Mouse (Mus musculus): ENCODE data around the gene Lcp1. TPM values are rescaled to one million over a fixed set of nuclear protein-coding genes. Genes with fewer than 3 reads are reported as not detected.

Lcp1 gene
- polyA plus RNA-seq, 1 experiment from 2014 or later, result 40.9 TPM

GRCm38 (mm10) chr14:75206307-75206706 is 75.4 kb downstream of the Lcp1 start:
- 82% methylated on average over 4 of the region's 4 CpGs for WGBS (ENCODE audit: insufficient replicate concordance)
- Histone ChIP-seq H3K27me3 (no peaks in the 10 kb centered on the region), H3K36me3 (replicated peaks) (peaks cover 3% of the 10 kb centered on the region), H3K4me2 (no peak overlapping the region), H3K9me3 (replicated peaks) (no peaks in the 10 kb centered on the region), H3K9ac (no peak overlapping the region), H3K4me1 (replicated peaks) (no peaks in the 10 kb centered on the region), H3K4me3 (replicated peaks) (no peak overlapping the region), H3K27ac (replicated peaks) (no peak overlapping the region)
- ATAC-seq (ENCODE audit: insufficient read depth), result no peak

GRCm38 (mm10) chr14:75208572-75209151 is 77.8 kb downstream of the Lcp1 start:
- Histone ChIP-seq H3K36me3 (replicated peaks) (no peaks in the 10 kb centered on the region; the same call in 1 of the 2 replicates), H3K9ac (no peak overlapping the region), H3K27ac (replicated peaks) (no peak overlapping the region), H3K4me2 (no peak overlapping the region), H3K9me3 (replicated peaks) (no peaks in the 10 kb centered on the region), H3K4me3 (replicated peaks) (no peak overlapping the region), H3K4me1 (replicated peaks) (no peaks in the 10 kb centered on the region), H3K27me3 (no peaks in the 10 kb centered on the region)
- WGBS (ENCODE audit: insufficient replicate concordance), result 69% methylated on average over 6 of the region's 6 CpGs
- no peak for ATAC-seq (ENCODE audit: insufficient read depth)

- Histone ChIP-seq H3K4me3 (replicated peaks) (no peak overlapping the region), H3K4me2 (no peak overlapping the region), H3K36me3 (replicated peaks) (no peaks in the 10 kb centered on the region; the same call in 1 of the 2 replicates), H3K27ac (replicated peaks) (no peak overlapping the region), H3K9me3 (replicated peaks) (no peaks in the 10 kb centered on the region), H3K9ac (no peak overlapping the region), H3K4me1 (replicated peaks) (no peaks in the 10 kb centered on the region), H3K27me3 (no peaks in the 10 kb centered on the region)
- WGBS (ENCODE audit: insufficient replicate concordance), result 83% methylated on average over 11 of the region's 11 CpGs
- ATAC-seq (ENCODE audit: insufficient read depth), result no peak
Observed at GRCm38 (mm10) chr14:75213752-75214151, 82.9 kb downstream of the Lcp1 start.

GRCm38 (mm10) chr14:75218843-75219242 is 87.9 kb downstream of the Lcp1 start:
- Histone ChIP-seq H3K4me3 (replicated peaks) (no peak overlapping the region), H3K27ac (replicated peaks) (no peak overlapping the region), H3K9ac (no peak overlapping the region), H3K4me1 (replicated peaks) (peaks cover 6% of the 10 kb centered on the region; the same call in 1 of the 2 replicates), H3K36me3 (replicated peaks) (no peaks in the 10 kb centered on the region), H3K4me2 (no peak overlapping the region), H3K9me3 (replicated peaks) (no peaks in the 10 kb centered on the region), H3K27me3 (no peaks in the 10 kb centered on the region)
- WGBS (ENCODE audit: insufficient replicate concordance), result 66% methylated on average over 2 of the region's 2 CpGs
- ATAC-seq (ENCODE audit: insufficient read depth), result no peak

- Histone ChIP-seq H3K4me2 (no peak overlapping the region), H3K4me3 (replicated peaks) (no peak overlapping the region), H3K27me3 (no peaks in the 10 kb centered on the region), H3K9me3 (replicated peaks) (no peaks in the 10 kb centered on the region), H3K4me1 (replicated peaks) (peaks cover 6% of the 10 kb centered on the region; the same call in 1 of the 2 replicates), H3K36me3 (replicated peaks) (no peaks in the 10 kb centered on the region), H3K27ac (replicated peaks) (no peak overlapping the region), H3K9ac (no peak overlapping the region)
- 50% methylated on average over 5 of the region's 5 CpGs for WGBS (ENCODE audit: insufficient replicate concordance)
- no peak for ATAC-seq (ENCODE audit: insufficient read depth)
Observed at GRCm38 (mm10) chr14:75219250-75219913, 88.5 kb downstream of the Lcp1 start.

GRCm38 (mm10) chr14:75222386-75222785 is 91.5 kb downstream of the Lcp1 start:
- no peak overlapping the region for H3K27ac ChIP-seq (replicated peaks)
- WGBS (ENCODE audit: insufficient replicate concordance), result 64% methylated on average over 6 of the region's 6 CpGs
- no peaks in the 10 kb centered on the region for H3K36me3 ChIP-seq (replicated peaks)
- no peak overlapping the region for H3K4me3 ChIP-seq (replicated peaks)
- no peak for ATAC-seq (ENCODE audit: insufficient read depth)
- no peaks in the 10 kb centered on the region for H3K27me3 ChIP-seq
- no peaks in the 10 kb centered on the region for H3K9me3 ChIP-seq (replicated peaks)
- peaks cover 6% of the 10 kb centered on the region; the same call in 1 of the 2 replicates for H3K4me1 ChIP-seq (replicated peaks)
- H3K9ac ChIP-seq, result no peak overlapping the region
- no peak overlapping the region for H3K4me2 ChIP-seq

- no peak overlapping the region for H3K27ac ChIP-seq (replicated peaks)
- H3K4me3 ChIP-seq (replicated peaks), result no peak overlapping the region
- no peak overlapping the region for H3K4me2 ChIP-seq
- H3K4me1 ChIP-seq (replicated peaks), result no peaks in the 10 kb centered on the region
- WGBS (ENCODE audit: insufficient replicate concordance), result 27% methylated on average over 6 of the region's 6 CpGs
- no peaks in the 10 kb centered on the region for H3K9me3 ChIP-seq (replicated peaks)
- H3K9ac ChIP-seq, result no peak overlapping the region
- ATAC-seq (ENCODE audit: insufficient read depth), result no peak
- H3K36me3 ChIP-seq (replicated peaks), result no peaks in the 10 kb centered on the region
- H3K27me3 ChIP-seq, result no peaks in the 10 kb centered on the region
Observed at GRCm38 (mm10) chr14:75227453-75228084, 96.7 kb downstream of the Lcp1 start.

- Histone ChIP-seq H3K4me1 (replicated peaks) (0 out of 2 replicates have a peak, but pooled peaks cover 4% of the 10 kb centered on the region), H3K27ac (replicated peaks) (no peak overlapping the region), H3K9ac (no peak overlapping the region), H3K27me3 (no peaks in the 10 kb centered on the region), H3K4me2 (no peak overlapping the region), H3K36me3 (replicated peaks) (no peaks in the 10 kb centered on the region), H3K4me3 (replicated peaks) (no peak overlapping the region), H3K9me3 (replicated peaks) (no peaks in the 10 kb centered on the region)
- 45% methylated on average over 2 of the region's 2 CpGs for WGBS (ENCODE audit: insufficient replicate concordance)
- ATAC-seq (ENCODE audit: insufficient read depth), result no peak
Observed at GRCm38 (mm10) chr14:75229834-75230233, 98.9 kb downstream of the Lcp1 start.

GRCm38 (mm10) chr14:75233070-75233469 is 102.2 kb downstream of the Lcp1 start:
- Histone ChIP-seq H3K9me3 (replicated peaks) (no peaks in the 10 kb centered on the region), H3K9ac (no peak overlapping the region), H3K4me1 (replicated peaks) (0 out of 2 replicates have a peak, but pooled peaks cover 9% of the 10 kb centered on the region), H3K36me3 (replicated peaks) (no peaks in the 10 kb centered on the region), H3K4me2 (no peak overlapping the region), H3K27me3 (no peaks in the 10 kb centered on the region), H3K27ac (replicated peaks) (peak overlapping the region; percentile 43; the same call in 1 of the 2 replicates), H3K4me3 (replicated peaks) (no peak overlapping the region)
- ATAC-seq (ENCODE audit: insufficient read depth), result peak; percentile 85
- 62% methylated on average over 5 of the region's 5 CpGs for WGBS (ENCODE audit: insufficient replicate concordance)

GRCm38 (mm10) chr14:75235552-75235951 is 104.7 kb downstream of the Lcp1 start:
- WGBS (ENCODE audit: insufficient replicate concordance), result 73% methylated on average over 8 of the region's 8 CpGs
- H3K9me3 ChIP-seq (replicated peaks), result no peaks in the 10 kb centered on the region
- H3K4me1 ChIP-seq (replicated peaks), result 0 out of 2 replicates have a peak, but pooled peaks cover 9% of the 10 kb centered on the region
- no peak overlapping the region for H3K9ac ChIP-seq
- H3K27ac ChIP-seq (replicated peaks), result no peak overlapping the region
- H3K4me2 ChIP-seq, result no peak overlapping the region
- no peak for ATAC-seq (ENCODE audit: insufficient read depth)
- H3K4me3 ChIP-seq (replicated peaks), result no peak overlapping the region
- no peaks in the 10 kb centered on the region for H3K27me3 ChIP-seq
- H3K36me3 ChIP-seq (replicated peaks), result no peaks in the 10 kb centered on the region

- H3K36me3 ChIP-seq (replicated peaks), result no peaks in the 10 kb centered on the region
- H3K9me3 ChIP-seq (replicated peaks), result no peaks in the 10 kb centered on the region
- WGBS (ENCODE audit: insufficient replicate concordance), result 56% methylated on average over 9 of the region's 9 CpGs
- no peak overlapping the region for H3K27ac ChIP-seq (replicated peaks)
- H3K4me3 ChIP-seq (replicated peaks), result no peak overlapping the region
- H3K27me3 ChIP-seq, result no peaks in the 10 kb centered on the region
- H3K4me1 ChIP-seq (replicated peaks), result 0 out of 2 replicates have a peak, but pooled peaks cover 9% of the 10 kb centered on the region
- H3K9ac ChIP-seq, result no peak overlapping the region
- no peak overlapping the region for H3K4me2 ChIP-seq
- no peak for ATAC-seq (ENCODE audit: insufficient read depth)
Observed at GRCm38 (mm10) chr14:75235955-75236635, 105.2 kb downstream of the Lcp1 start.

Data from liver, embryonic 15.5 days (tissue).